Mouse (Mus musculus): ENCODE results near the gene Ptbp1.

GRCm38 (mm10) chr10:79853860-79854795 lies at the start of gene Ptbp1:
- peak; percentile 91 for TF ChIP-seq POLR2A (IDR thresholded peaks at IDR 0.05; ENCODE audit: insufficient read depth, low read depth, low read length)
- no peak for TF ChIP-seq CTCF (IDR thresholded peaks at IDR 0.05)

Measured in heart, adult 2 months (tissue).